Mouse (Mus musculus) spleen, postnatal 4 days (tissue): Measurements from ENCODE around the gene Zfp664.

Experiments
- DNase-seq, 2 experiments: peaks; one replicate each; pipeline ENCODE4 v3.0.0; 2022; ENCODE audit warnings: low spot score in 2 of 2

Gene Zfp664

DNA sequence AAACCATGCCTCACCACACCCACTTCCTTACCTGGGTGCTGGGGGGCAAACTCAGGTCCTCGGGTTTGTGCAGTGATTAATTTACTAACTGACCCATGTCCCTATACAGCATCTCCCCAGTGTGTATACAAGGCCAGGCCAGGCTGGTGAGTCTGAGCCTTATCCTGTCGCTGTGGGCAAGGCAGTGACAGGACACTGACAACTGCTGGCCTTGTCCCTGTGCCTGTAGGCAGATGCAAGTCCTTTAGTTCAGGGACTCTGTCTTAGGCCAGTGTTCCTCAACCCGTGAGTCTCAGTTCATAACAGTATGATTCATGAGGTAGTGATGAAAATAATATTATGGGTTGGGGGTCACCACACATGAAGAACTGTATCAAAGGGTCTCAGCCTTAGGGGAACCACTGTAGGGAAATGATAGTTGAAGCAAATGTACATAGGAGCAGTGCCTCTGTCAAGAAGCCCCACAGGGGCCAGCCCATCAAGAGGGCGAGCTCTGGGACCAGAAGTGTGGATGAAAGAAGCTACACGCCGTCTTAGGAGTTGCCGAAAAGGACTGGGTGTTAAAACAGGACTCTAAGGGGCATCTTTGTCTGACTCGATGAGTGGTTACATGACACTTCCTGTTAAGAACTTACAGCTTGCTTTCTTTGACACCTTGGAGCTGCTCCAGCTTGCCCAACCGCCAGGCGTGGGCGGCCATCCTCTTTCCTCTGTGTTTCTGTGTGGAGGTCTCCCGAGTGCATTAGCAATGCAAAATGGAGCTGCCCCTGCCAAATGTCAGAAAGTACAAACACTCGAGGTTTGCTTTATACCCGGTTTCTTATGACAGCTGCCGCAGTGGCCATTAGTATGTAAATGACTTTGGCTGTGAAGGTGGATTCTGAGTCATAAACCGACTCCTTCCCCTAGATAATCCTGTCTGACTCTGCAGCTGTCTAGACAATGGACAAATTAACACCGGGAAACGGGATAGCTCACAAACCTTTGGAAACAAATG is 60.2 kb downstream of the Zfp664 start:
- DNase-seq = no peak

GRCm38 (mm10) chr5:124929425-124930054 is 67.0 kb downstream of the Zfp664 start:
- no peak for DNase-seq

DNA sequence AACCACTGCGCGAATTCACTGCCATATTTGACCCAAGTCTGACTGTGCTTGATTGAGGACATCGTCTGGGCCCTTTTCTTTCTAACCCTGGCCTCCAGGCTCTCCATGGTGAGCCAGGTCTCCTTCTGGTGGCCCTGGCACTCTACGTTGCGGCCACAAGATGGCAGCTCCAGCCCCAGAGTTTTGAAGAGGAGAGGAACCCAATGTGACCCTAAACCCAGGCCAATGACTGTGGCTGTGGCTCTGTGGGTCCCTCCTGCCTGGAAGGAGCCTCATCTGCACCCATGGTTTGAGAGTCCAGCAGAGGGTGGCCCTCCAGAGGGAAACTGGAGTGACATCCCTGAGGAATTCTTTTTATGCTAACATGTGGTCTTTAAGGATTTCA is 67.6 kb downstream of the Zfp664 start:
- peak in 1 of 2 experiments; percentile 35 for DNase-seq

DNA sequence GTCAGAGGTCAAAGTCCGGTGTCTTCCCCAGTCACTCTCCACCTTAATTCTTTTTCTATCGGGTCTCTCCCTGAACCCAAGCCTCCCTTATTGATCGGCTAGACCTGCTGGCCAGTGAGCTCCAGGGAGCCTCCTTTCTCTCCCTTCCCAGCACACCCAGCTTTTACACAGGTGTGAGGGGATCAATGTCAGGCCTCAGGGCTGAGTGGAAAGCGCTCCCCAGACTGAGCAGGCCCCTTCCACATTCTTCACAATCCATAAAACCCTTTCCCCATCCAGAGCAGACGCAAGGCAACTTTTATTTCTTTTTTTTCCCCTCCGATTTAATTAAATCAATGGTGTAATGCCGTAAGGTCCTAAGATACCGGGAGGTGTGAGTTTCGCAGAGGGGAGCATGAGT is 68.1 kb downstream of the Zfp664 start:
- DNase-seq = no peak

GRCm38 (mm10) chr5:124931076-124931475 is 68.6 kb downstream of the Zfp664 start:
- DNase-seq = no peak

- no peak for DNase-seq
Observed at GRCm38 (mm10) chr5:124934558-124934957, 72.1 kb downstream of the Zfp664 start.

GRCm38 (mm10) chr5:124943181-124943792 is 80.8 kb downstream of the Zfp664 start:
- DNase-seq = no peak

DNA sequence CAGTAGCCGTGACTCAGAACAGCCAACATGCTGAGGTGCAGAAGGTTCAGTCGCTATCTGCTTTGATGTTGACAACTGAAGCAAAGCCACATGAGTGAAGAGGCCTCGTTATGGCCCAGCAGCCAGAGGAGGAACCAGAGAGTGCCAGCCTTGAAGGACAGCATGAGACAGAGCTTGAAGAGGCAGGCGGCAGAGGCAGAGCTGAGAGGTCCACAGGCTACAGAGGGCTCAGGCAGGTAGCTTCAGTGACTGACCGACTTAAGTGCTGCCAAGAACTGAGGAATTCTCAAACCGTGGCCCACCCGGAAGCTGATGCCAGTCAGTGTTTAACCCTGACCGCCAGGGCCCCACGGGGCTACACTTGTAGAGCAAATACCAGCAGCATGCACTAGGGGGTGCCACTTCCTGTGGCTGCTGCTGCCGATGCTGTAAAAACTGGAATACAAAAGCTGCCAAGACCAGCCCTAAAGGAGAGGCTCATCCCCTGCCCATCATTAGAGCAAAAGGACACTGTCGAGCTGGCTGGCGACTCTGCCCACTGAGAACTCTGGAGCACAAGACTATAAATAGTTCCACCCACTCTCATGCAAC is 81.4 kb downstream of the Zfp664 start:
- DNase-seq = peak; percentile 40 to 79

GRCm38 (mm10) chr5:124944384-124944783 is 81.9 kb downstream of the Zfp664 start:
- DNase-seq = no peak

GRCm38 (mm10) chr5:124945046-124945445 is 82.6 kb downstream of the Zfp664 start:
- DNase-seq = no peak

DNA sequence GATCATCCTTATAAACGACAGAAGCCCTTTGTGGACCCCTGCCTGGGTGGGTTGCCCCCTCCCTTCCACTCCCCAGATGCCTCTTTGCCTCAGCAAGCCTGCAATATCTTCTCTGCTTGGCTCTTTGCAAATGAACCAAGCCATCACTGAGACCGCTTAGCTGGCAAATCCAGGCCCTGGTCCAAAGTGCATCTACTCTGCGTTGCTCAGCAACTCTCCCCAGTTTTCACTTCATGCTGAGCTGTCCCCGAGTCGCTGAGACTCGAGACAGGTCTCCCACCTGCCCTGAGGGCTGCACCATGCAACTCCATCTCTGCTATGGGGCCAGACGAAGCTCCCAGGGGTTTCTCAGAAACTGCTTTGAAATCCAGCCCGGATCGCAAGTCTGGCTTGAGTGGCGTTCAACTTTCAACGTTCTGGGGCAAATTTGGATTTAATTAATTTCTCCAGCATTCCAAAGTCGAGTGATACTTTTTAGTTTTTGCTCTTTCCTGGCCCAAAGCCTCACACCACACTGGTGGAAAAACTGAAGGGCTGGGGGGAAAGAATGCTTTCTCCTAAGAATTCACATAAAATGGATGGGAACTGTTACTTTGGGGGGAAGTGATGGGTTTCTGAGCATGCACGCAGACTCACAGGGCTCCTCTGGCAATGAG is 88.3 kb downstream of the Zfp664 start:
- no peak for DNase-seq

DNA sequence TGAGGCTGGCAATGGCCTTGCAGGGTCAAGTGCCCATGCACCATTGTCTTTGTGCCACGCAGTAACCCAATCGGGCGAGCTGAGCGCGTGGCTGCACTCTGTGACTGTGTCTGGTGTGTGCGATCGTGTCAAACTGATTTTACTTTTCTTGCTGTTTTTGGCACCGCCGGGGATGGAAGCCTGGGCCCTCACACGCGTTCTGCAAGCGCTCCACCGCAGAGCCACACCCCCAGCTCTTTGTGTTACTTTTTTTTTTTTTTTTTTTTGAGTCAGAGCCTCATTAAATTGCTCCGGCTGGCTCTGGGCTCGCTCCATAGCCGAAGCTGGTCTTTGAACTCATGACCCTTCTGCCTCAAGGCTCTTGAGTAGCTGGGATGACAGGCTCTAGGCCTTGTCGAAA is 88.8 kb downstream of the Zfp664 start:
- no peak for DNase-seq
